Comparison of ENCODE assay signal across 26 mouse cellular contexts in genomic region chr13:113736468-113736867, GRCm38 (mm10). TPM values are rescaled to one million over a fixed set of nuclear protein-coding genes. Genes with fewer than 3 reads are reported as not detected.
DNase-seq lines count a peak whose midpoint lies in the region; ATAC-seq and TF ChIP-seq lines count a peak whose summit lies in the region.
"Had no signal": no experiment of that assay in that cellular context is flagged by ENCODE, and none has a peak within 500 bp of the region (broad histone marks: within the 10 kb centered on the region; RNA-seq: fewer than 3 reads in every experiment).

No protein-coding gene starts in this region.

- no peak for ATAC-seq in heart, embryonic 12.5 days (ENCODE audit: insufficient number of reproducible peaks, low FRiP score)
- ATAC-seq: activated CD4-positive, CD25-positive, alpha-beta regulatory T cell, adult 4 months; forebrain, embryonic 15.5 days; intestine, postnatal 0 days had no signal

- no peak overlapping the region for H3K4me3 ChIP-seq in heart, embryonic 12.5 days
- H3K4me3 ChIP-seq in E14TG2a.4 (replicated peaks; ENCODE audit: low read length): peak overlapping the region; percentile 62
- no peak overlapping the region for H3K4me3 ChIP-seq in embryonic facial prominence, embryonic 10.5 days
- H3K4me3 ChIP-seq: forebrain, embryonic 15.5 days; heart, embryonic 15.5 days; hindbrain, embryonic 15.5 days had no signal

- H3K9ac ChIP-seq in heart, embryonic 12.5 days: no peak overlapping the region
- H3K9ac ChIP-seq: forebrain, embryonic 15.5 days; heart, embryonic 15.5 days; hindbrain, embryonic 15.5 days had no signal

- H3K4me1 ChIP-seq in heart, embryonic 12.5 days (replicated peaks): peaks cover 11% of the 10 kb centered on the region; the same call in 1 of the 2 replicates
- H3K4me1 ChIP-seq in E14TG2a.4 (replicated peaks; ENCODE audit: low read depth, low read length): peaks cover 36% of the 10 kb centered on the region
- H3K4me1 ChIP-seq in embryonic facial prominence, embryonic 10.5 days: peaks cover 24% of the 10 kb centered on the region
- H3K4me1 ChIP-seq: heart, embryonic 15.5 days had no signal

- WGBS in heart, embryonic 12.5 days: 83% methylated on average over 13 of the region's 13 CpGs
- WGBS in embryonic facial prominence, embryonic 10.5 days: 68% methylated on average over 13 of the region's 13 CpGs

- H3K4me2 ChIP-seq in heart, embryonic 12.5 days: no peak overlapping the region
- H3K4me2 ChIP-seq: forebrain, embryonic 15.5 days; heart, embryonic 11.5 days; heart, embryonic 15.5 days; hindbrain, embryonic 15.5 days had no signal

- DNase-seq in heart, adult 11 months: peak; percentile 70
- peak; percentile 36 for DNase-seq in ES-CJ7 (ENCODE audit: low read depth, low spot score)
- DNase-seq in thymus, adult 18-20 months: no peak
- DNase-seq in embryonic facial prominence, embryonic 10.5 days (ENCODE audit: low spot score): no peak
- DNase-seq: adrenal gland, adult 8-10 months; adrenal gland, postnatal 25 days; B cell, adult 2 months; cerebellum, adult 11-12 months; cerebellum, adult 8-10 months; cerebellum, postnatal 10 days; cerebellum, postnatal 36 days; embryo, embryonic 11 days; gastrocnemius, postnatal 10 days; gastrocnemius, postnatal 36 days; heart, postnatal 10 days; heart, postnatal 36 days; kidney, adult 2 months had no signal

- no peaks in the 10 kb centered on the region for H3K9me3 ChIP-seq in heart, embryonic 12.5 days (replicated peaks)
- H3K9me3 ChIP-seq in E14TG2a.4 (ENCODE audit: low read length): peaks cover 22% of the 10 kb centered on the region
- H3K9me3 ChIP-seq in embryonic facial prominence, embryonic 10.5 days: no peaks in the 10 kb centered on the region
- H3K9me3 ChIP-seq: forebrain, embryonic 15.5 days; heart, embryonic 15.5 days; hindbrain, embryonic 15.5 days had no signal

- H3K36me3 ChIP-seq in heart, embryonic 12.5 days: no peaks in the 10 kb centered on the region
- peaks cover 8% of the 10 kb centered on the region for H3K36me3 ChIP-seq in E14TG2a.4 (ENCODE audit: insufficient read depth, low read length)
- H3K36me3 ChIP-seq in embryonic facial prominence, embryonic 10.5 days (replicated peaks): no peaks in the 10 kb centered on the region
- H3K36me3 ChIP-seq: forebrain, embryonic 15.5 days; heart, embryonic 15.5 days; hindbrain, embryonic 15.5 days had no signal

- no peaks in the 10 kb centered on the region for H3K27me3 ChIP-seq in heart, embryonic 12.5 days (replicated peaks)
- no peaks in the 10 kb centered on the region for H3K27me3 ChIP-seq in E14TG2a.4 (ENCODE audit: insufficient read depth, low read length)
- H3K27me3 ChIP-seq in embryonic facial prominence, embryonic 10.5 days (replicated peaks; ENCODE audit: low read depth, poor library complexity, severe bottlenecking): peaks cover 15% of the 10 kb centered on the region
- H3K27me3 ChIP-seq: CH12.LX; forebrain, embryonic 15.5 days; heart, embryonic 15.5 days; hindbrain, embryonic 15.5 days had no signal

- no peak overlapping the region for H3K27ac ChIP-seq in heart, embryonic 12.5 days (ENCODE audit: poor library complexity, severe bottlenecking)
- H3K27ac ChIP-seq in embryonic facial prominence, embryonic 10.5 days (replicated peaks): no peak overlapping the region
- H3K27ac ChIP-seq: heart, embryonic 15.5 days; hindbrain, embryonic 15.5 days had no signal

- no peak for TF ChIP-seq CTCF in E14TG2a.4 (conservative IDR thresholded peaks at IDR 0.05; ENCODE audit: low read length)

RNA-seq across cellular contexts. Expression of gene Arl15, which starts 57.8 kb away (rescaled TPM):
- 7.7 and 9.1 TPM in 2 replicates for polyA plus RNA-seq in heart, embryonic 12.5 days (2016; fragmentation: Nextera tagmentation; extraction: Ambion mirVana)
- polyA plus RNA-seq in embryonic facial prominence, embryonic 10.5 days (2016; fragmentation: Nextera tagmentation; extraction: Ambion mirVana): 9.8 and 11.1 TPM in 2 replicates

Comparison
In these comparisons a context has a peak if more than half of its experiments do, and no peak if none do; other contexts are left out.
1. DNase-seq: peak in heart, adult 11 months (single experiment) and ES-CJ7 (single experiment); none in thymus, adult 18-20 months (0 of 2) and embryonic facial prominence, embryonic 10.5 days (single experiment).